Comparison of ENCODE assay signal across 35 mouse cellular contexts in the genomic region with DNA sequence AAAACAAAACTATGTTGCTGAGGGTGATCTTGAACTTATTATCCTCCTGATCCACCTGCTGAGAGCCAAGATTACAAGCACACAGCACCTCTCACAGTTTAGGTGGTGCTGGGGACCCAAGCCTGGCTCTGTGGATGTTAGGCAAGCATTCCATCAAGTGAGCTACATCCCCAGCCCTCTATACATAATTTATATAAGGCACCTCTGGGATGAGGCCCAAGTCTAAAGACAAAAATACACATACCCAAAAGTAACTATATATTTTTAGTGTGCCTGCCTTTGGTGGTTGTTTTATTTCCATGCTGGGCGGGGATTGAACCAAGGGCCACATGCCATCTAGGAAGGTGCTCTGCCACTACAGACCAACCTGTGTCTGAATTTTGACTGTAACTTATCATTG. TPM values are rescaled to one million over a fixed set of nuclear protein-coding genes. Genes with fewer than 3 reads are reported as not detected.
"Had no signal": no experiment of that assay in that cellular context is flagged by ENCODE, and none has a peak within 500 bp of the region (broad histone marks: within the 10 kb centered on the region; RNA-seq: fewer than 3 reads in every experiment).

No protein-coding gene starts in this region.

- H3K27ac ChIP-seq: heart, embryonic 13.5 days; heart, embryonic 15.5 days; hindbrain, embryonic 10.5 days; hindbrain, embryonic 12.5 days; hindbrain, embryonic 13.5 days; hindbrain, embryonic 14.5 days; hindbrain, embryonic 15.5 days; hindbrain, postnatal 0 days; intestine, embryonic 15.5 days; kidney, embryonic 15.5 days; kidney, postnatal 0 days; layer of hippocampus, adult 2 months had no signal

- H3K4me3 ChIP-seq: heart, embryonic 12.5 days; heart, embryonic 13.5 days; heart, embryonic 15.5 days; hindbrain, embryonic 10.5 days; hindbrain, embryonic 12.5 days; hindbrain, embryonic 13.5 days; hindbrain, embryonic 15.5 days; intestine, embryonic 15.5 days; kidney, embryonic 15.5 days; layer of hippocampus, adult 2 months had no signal

- DNase-seq: heart, postnatal 10 days; heart, postnatal 14 days; heart, postnatal 36 days; heart, postnatal 4 days; kidney, adult 11 months; kidney, adult 18-20 months; kidney, adult 2 months; kidney, adult 8-10 months; kidney, adult 9 months; kidney, postnatal 10 days; kidney, postnatal 14 days; kidney, postnatal 25 days; kidney, postnatal 36 days; kidney, postnatal 4 days; layer of hippocampus, adult 9-11 months; layer of hippocampus, postnatal 36 days had no signal

RNA-seq across cellular contexts. Expression of a gene that starts 24.4 kb away (rescaled TPM):
- polyA plus RNA-seq: inflammation-experienced regulatory T-cells, adult 6 months had no signal

RNA-seq across cellular contexts. Expression of a gene that starts 47.1 kb away (rescaled TPM):
- total RNA-seq: hematopoietic stem cell, adult 5-6 weeks had no signal
- polyA plus RNA-seq: heart, embryonic 11.5 days; heart, embryonic 13.5 days; intestine, embryonic 14.5 days; intestine, postnatal 0 days; kidney, embryonic 14.5 days had no signal
